ENCODE assay signal across 8 mouse cellular contexts in genomic region chr10:99286787-99287186, GRCm38 (mm10). TPM values are rescaled to one million over a fixed set of nuclear protein-coding genes. Genes with fewer than 3 reads are reported as not detected.
DNase-seq lines count a peak whose midpoint lies in the region; ATAC-seq lines count a peak whose summit lies in the region.

No protein-coding gene starts in this region.

- 2% methylated on average over 17 of the region's 17 CpGs for WGBS in heart, embryonic 12.5 days
- 11% methylated on average over 17 of the region's 17 CpGs for WGBS in liver, embryonic 11.5 days
- 15% methylated on average over 17 of the region's 17 CpGs for WGBS in stomach, embryonic 15.5 days

- peak; percentile 16 for DNase-seq in kidney, adult 18-20 months
- no peak for DNase-seq in kidney, adult 11 months
- peak; percentile 62 for DNase-seq in cerebellum, adult 9-10 months
- no peak for DNase-seq in liver, embryonic 11.5 days (ENCODE audit: low spot score)
- DNase-seq in ovary, postnatal 36 days (ENCODE audit: low spot score), result no peak
- DNase-seq in right cerebral cortex, postnatal 36 days (ENCODE audit: low spot score in 2 of 2), result no peak

- peak overlapping the region; percentile 43; the same call in 1 of the 2 replicates for H3K9ac ChIP-seq in heart, embryonic 12.5 days
- no peak overlapping the region for H3K9ac ChIP-seq in liver, embryonic 11.5 days (ENCODE audit: low read depth, low read length)
- H3K9ac ChIP-seq in stomach, embryonic 15.5 days, result no peak overlapping the region

- H3K9me3 ChIP-seq in heart, embryonic 12.5 days (replicated peaks), result no peaks in the 10 kb centered on the region
- H3K9me3 ChIP-seq in liver, embryonic 11.5 days (ENCODE audit: control insufficient read depth, low read length), result no peaks in the 10 kb centered on the region
- H3K9me3 ChIP-seq in stomach, embryonic 15.5 days, result no peaks in the 10 kb centered on the region

- peak overlapping the region; percentile 91 for H3K27ac ChIP-seq in heart, embryonic 12.5 days (ENCODE audit: poor library complexity, severe bottlenecking)
- H3K27ac ChIP-seq in liver, embryonic 11.5 days (ENCODE audit: low read depth, low read length), result no peak overlapping the region
- H3K27ac ChIP-seq in stomach, embryonic 15.5 days, result no peak overlapping the region

- H3K4me3 ChIP-seq in heart, embryonic 12.5 days, result peak overlapping the region; percentile 25
- 0 out of 2 replicates have a peak overlapping the region, but pooled peaks have one; percentile 12 for H3K4me3 ChIP-seq in liver, embryonic 11.5 days (ENCODE audit: low read depth, low read length)
- H3K4me3 ChIP-seq in stomach, embryonic 15.5 days (replicated peaks), result 0 out of 2 replicates have a peak overlapping the region, but pooled peaks have one; percentile 10

- peaks cover 41% of the 10 kb centered on the region for H3K4me1 ChIP-seq in heart, embryonic 12.5 days (replicated peaks)
- H3K4me1 ChIP-seq in liver, embryonic 11.5 days (replicated peaks; ENCODE audit: control insufficient read depth, insufficient read depth, low read length), result peaks cover 12% of the 10 kb centered on the region; the same call in 1 of the 2 replicates
- peaks cover 12% of the 10 kb centered on the region; the same call in 1 of the 2 replicates for H3K4me1 ChIP-seq in stomach, embryonic 15.5 days

- H3K4me2 ChIP-seq in heart, embryonic 12.5 days, result peak overlapping the region; percentile 57
- peak overlapping the region; percentile 52 for H3K4me2 ChIP-seq in liver, embryonic 11.5 days
- peak overlapping the region; percentile 43 for H3K4me2 ChIP-seq in stomach, embryonic 15.5 days

- ATAC-seq in heart, embryonic 12.5 days (ENCODE audit: insufficient number of reproducible peaks, low FRiP score), result peak; percentile 54; the same call in 1 of the 2 replicates
- no peak for ATAC-seq in liver, embryonic 11.5 days (replicated peaks; ENCODE audit: low FRiP score)
- no peak for ATAC-seq in stomach, embryonic 15.5 days (ENCODE audit: insufficient read depth, low FRiP score, low read depth)

- H3K27me3 ChIP-seq in heart, embryonic 12.5 days (replicated peaks), result no peaks in the 10 kb centered on the region
- H3K27me3 ChIP-seq in liver, embryonic 11.5 days (replicated peaks; ENCODE audit: control insufficient read depth, insufficient read depth, low read length), result no peaks in the 10 kb centered on the region
- no peaks in the 10 kb centered on the region for H3K27me3 ChIP-seq in stomach, embryonic 15.5 days (replicated peaks)

- no peaks in the 10 kb centered on the region for H3K36me3 ChIP-seq in heart, embryonic 12.5 days
- no peaks in the 10 kb centered on the region for H3K36me3 ChIP-seq in liver, embryonic 11.5 days (ENCODE audit: control insufficient read depth, insufficient read depth, low read length)
- H3K36me3 ChIP-seq in stomach, embryonic 15.5 days, result no peaks in the 10 kb centered on the region

RNA-seq across cellular contexts. Expression of gene Dusp6, which starts 23.8 kb away (rescaled TPM):
- 52.6 and 57.1 TPM in 2 replicates for polyA plus RNA-seq in heart, embryonic 12.5 days (2016; fragmentation: Nextera tagmentation; extraction: Ambion mirVana)
- polyA plus RNA-seq in liver, embryonic 11.5 days (2014; fragmentation: Nextera tagmentation; extraction: Ambion mirVana), result 37.6 and 40.3 TPM in 2 replicates
- polyA plus RNA-seq in stomach, embryonic 15.5 days (2015; fragmentation: Nextera tagmentation; extraction: Ambion mirVana), result 35.3 and 36.3 TPM in 2 replicates

Comparison
In these comparisons a context has a peak if more than half of its experiments do, and no peak if none do; other contexts are left out.
1. DNase-seq: peak in kidney, adult 18-20 months (single experiment) and cerebellum, adult 9-10 months (single experiment); none in kidney, adult 11 months (single experiment), liver, embryonic 11.5 days (single experiment), ovary, postnatal 36 days (single experiment) and right cerebral cortex, postnatal 36 days (0 of 2).
2. Peak in every context shown above with its lines, with median percentiles within 50 percentile points of each other: H3K4me2 ChIP-seq and H3K4me3 ChIP-seq.